Mouse (Mus musculus): ENCODE measurements at regions not wholly inside any gene's neighbourhood (a gene's known extent, or its start where the extent isn't known, plus 50 kb on each side); places are given as distances from the start of the nearest gene placed in this dataset.
"Not testable (repeated sequence)": the region's sequence is repeated elsewhere in the genome, so short reads cannot be mapped to it uniquely, and the experiment has no call there.

DNA sequence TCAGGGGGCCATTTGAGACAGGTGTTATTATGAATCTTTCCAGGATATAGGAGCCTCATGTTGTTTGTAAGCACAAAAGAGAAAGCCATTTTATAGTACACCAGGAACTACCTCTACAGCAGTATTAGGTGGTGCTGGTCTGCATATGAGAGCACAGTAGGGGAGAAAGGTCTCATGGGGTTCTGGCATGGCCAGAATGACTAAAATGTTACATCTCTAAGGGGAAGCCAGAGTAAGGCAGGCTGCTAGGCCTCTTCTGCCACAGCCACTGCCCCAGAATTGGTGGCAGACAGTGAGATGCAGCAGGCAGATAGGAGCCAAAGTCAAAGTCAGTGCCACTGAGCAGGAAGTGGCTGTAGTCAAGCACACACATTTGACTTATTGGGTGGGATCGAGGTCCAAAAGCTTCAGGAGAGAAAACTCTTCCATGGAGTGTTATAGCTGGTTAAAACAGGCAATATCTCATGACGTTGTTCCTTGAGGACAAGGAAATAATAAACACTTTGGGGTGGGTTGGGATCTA is 147.2 kb downstream of the Hira start:
- no peak for DNase-seq

DNA sequence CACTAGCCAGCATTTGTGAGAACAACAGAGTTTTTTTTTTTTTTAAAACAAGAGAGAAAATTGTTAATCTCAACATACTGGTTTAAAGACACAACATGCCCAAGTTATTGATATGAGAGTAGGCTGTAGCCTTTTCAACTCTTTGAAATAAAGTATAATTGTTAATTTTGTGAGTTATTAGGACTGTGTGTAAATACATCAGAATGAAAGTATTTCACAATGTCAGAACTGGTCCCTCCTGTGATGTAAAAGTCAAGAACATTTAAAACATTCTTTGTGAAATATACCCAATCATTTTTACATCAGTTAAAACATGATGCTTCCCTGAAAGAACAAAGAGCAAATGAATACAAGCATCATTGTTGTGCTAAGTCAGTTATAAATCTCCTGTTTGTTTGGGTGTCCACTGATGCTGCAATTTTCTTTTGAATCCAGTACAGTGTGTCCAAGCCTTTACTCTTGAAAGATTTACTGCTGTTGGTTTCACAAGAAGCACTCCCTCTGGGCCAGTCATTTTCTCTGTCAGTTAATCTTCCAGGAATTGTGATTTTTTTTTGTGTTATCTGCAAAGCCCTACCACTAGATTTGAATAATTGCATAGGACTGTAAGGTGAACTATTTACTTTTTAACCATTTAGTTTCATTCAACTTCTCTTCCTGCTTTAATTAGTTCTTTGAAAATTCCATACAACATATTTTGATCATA is 148.5 kb downstream of the Hira start:
- DNase-seq, result no peak

DNA sequence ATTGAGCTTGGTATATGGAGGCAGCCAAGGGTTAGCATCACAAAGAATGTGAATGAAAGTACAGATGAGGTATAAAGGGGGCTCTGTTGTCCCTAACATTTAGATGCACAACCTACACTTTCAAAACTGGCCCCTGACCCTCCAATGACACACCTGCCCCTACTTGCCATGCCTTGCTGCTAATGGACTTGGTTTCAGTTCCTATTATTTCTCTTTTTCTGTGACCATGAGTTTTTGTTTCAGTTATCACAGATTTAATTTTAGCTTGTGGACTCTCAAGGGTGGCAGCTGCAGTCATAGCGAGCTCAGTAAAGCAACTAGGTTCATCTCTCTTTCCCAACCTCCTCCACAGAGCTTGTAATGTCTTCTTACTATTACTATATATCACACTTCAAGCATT is 150.3 kb downstream of the Hira start:
- no peak for DNase-seq

DNA sequence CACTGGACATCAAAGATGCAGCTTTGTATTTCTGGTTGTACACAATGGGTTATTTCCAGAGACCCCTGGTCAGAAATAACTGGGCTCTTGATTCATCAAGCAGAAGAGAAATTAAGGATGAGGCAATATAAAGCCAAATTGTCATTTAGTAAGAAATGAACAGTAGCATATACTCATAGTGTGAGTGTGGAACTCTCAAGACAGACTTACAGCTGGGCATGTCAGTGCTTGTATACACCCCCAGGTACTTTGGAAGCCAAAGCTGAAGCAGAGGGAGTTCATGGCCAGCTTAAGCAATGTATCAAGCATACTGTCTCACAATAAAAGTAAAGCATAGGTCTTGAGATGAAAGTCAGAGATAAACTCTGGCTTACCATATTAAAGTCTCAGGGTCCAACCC is 155.7 kb downstream of the Hira start:
- DNase-seq, result no peak

DNA sequence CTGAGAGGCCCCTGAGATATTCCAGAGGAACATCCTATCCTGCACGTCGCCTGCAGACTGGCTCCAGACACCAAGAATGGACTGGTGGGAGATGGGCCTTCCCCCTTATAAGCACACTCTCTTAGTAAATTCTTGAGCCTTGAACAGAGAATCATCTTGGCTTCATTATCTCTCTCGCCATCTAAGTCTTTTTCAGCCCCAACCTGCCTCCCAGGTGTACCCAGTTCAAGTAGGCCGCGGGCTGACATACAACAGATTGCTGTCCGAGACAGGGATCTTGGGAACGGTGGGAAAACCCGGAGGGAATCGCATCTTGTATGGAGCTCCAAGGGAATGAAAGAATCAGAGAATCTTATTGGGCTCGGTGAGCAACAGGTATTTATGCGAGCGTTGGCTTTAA is 158.9 kb downstream of the Hira start:
- no peak for DNase-seq

DNA sequence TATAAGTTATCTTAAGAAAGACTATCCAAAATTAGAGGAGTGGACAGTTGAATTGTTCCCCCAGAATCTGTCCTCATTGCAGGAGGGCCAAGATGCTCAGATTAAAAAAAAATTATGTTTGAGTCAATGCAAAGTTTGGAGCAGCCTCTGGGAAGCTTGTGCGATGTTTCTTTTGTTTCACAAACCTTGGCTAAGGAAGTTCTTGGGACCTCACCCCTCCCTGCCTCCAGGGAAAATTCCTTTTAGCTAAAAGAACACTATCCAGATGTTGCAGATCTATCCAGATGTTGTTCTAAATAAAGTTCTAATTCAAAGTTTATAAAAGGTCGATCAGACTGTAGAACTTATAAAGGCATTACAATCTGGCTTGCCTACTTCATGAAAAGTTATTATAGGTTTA is 160.8 kb downstream of the Hira start:
- DNase-seq, result no peak

DNA sequence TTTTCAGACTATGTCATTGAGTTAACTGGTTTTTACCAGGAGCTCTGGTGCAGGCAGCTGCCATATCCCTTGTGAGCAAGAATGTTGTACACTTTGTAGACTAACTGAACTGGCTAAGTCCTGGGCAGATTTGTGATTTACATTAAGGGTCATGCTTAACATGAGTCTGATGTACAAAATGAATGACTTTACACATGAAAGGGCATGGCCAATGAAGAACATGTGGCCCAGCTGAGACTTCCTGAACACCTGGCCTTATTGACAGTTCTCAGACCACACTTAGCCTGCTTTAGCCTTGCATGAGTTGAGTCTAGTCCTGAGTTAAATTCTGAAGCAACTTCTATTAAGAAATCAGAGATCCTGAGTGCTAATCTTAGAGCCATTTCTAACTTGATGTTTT is 176.0 kb downstream of the Hira start:
- DNase-seq, result peak; percentile 2

DNA sequence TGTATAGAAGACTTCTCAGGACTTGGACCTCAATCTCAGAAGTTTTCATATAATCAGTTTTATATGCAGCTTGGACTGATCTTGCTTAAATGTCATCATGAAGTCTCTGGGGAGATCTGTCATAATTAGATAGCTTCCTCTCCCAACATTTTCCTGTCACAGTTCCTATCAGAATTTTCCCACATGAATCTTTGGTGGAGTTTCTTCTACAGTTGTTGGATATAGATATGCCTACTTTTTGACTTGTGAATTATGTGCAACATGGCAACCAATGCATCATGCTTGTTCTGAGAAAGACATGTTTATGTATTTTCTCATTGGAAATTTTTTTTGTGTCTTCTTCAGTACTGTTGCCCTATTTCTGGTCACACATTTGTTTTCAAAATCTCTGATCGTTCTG is 183.5 kb downstream of the Hira start:
- DNase-seq, result no peak

DNA sequence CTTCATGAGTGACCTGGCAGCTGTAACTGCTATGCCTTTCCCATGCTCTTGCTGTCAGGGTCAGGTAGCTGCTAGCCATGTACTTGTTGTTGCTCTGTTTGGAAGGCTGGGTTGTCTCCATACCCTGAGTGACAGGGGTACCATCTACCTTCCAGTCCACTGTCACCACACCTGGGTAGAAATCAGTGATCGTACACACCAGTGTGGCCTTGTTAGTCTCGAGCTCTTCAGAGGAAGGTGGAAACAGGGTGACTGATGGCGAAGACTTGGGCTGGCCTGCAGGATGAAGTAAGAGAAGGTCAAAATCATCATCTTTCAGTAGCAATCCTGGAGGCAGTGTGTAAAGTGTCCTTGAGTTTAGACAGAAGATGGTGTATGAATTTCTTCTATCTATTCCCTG is 185.0 kb downstream of the Hira start:
- no peak for DNase-seq

DNA sequence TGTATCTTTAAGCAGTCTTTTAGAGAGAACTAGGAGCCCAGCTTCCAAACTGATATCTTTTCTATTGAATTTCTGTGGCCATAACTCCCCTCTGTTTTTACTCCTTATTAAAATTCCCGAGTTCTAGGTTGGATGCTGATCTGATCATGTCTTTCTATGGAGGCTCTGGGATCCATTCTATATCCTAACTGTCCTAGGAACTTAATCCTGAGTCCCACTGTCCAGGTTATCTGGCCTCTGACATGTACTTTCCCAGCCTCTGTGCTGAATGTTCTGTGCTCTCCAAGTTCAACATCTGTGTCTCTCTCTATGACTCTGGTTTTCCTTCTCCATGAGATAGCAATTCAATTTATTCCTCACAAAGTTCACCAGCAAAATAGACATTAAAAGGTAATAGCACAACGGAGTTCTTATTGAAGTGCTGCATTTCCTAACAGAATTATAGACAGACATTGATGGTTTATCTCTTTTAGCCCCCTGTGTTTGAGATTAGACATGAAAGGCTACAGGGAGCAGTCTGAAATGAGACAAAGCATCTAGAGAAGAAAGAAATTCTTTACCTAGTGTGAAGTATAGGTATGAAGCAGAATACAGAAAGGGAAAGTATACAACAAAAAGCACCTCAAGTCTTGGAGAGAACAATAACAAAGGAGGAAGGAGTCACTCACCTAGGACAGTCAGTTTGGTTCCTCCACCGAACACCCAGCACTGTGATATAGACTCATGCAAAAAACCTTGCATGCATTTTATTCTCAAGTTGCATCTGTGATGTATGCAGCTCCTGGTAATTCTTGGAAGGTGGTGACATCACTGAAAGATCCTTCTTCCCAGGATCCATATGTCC is 185.9 kb downstream of the Hira start:
- DNase-seq, result no peak

DNA sequence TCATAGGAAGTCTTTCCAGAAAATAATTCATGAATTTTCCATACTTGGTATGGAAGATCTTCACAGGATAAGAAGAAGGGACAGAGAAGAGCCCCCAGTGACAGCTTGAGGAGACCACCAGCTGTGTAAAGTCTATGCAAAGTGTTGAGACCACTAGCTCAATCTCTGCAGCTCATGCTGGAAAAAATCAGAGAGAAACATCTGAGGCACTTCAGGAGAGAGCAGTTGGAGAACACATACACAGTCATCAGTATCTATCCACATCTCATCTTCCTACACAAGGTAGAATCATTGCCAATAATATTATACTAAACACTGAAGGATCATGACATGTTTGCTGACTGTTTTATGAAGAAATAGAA is 186.5 kb downstream of the Hira start:
- DNase-seq, result no peak

DNA sequence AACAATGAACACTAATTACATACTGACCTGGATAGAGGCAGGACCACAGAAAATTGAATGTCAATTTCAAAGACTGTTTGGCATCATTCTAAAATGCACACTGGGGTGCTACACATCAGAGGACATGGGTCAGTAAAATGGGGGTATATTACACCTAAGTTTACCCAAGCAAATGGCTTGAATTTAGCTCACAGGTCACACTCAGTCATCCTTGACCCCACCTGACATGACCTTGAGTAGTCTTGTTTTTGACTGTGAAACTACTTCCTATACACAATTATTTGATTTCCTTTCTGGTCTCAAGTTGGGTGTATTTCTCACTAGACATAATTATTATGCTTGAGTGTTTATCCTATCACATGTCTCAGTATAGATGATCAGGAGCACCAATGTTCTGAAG is 187.6 kb downstream of the Hira start:
- DNase-seq, result no peak

DNA sequence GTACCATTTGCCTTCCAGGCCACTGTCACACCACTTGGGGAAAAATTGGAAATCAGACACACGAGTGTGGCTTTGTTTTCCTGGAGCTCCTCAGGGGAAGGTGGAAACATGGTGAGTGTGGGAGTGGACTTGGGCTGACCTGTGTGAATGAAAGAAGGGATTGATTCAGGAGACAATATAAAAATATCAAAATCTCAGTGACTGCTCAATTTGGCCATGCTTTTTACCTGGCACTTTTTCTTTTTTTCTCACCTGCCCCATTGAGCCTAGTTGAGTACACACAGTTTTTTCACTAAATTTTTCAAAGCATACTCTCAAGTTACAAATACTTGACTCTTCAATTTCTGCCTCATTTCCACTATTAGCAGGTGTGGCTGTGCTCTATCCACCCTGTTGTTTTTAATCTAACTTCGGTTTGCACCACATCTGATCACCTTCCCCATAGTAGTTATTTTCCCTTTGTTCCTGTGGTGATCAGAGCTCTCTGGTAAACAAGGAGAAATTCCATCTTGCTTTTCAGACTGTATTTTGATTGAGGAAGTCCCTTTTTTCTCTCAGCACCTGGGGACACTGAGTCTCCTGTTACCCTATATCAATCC is 188.8 kb downstream of the Hira start:
- DNase-seq, result no peak

DNA sequence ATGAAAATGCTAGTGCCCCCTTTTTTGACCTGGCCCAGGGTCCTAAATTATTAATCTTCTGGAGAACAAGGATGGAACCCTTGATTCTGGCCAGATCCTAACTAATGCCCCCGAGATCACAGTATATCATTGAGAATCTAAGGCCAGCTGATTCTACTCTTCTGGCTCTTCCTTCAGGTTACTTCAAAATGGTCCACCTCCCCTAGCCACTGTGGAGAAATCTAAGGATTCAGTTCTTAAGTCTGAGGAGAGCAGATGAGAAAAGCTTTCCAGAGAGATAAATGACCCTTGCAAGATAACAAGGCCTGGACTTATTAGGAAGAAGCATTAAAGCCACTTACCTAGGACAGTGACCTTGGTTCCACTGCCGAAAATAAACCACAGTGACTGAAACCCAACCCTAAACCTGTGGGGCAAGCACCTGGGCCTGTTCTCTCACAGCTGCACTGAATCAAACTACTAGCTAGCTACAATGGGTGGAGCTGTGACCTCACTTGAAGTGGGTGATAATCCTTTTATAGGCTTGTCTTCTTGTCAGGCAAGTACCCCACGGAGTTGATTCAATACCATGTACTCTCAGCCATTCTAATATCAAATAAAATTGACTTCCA is 190.0 kb downstream of the Hira start:
- DNase-seq, result no peak

DNA sequence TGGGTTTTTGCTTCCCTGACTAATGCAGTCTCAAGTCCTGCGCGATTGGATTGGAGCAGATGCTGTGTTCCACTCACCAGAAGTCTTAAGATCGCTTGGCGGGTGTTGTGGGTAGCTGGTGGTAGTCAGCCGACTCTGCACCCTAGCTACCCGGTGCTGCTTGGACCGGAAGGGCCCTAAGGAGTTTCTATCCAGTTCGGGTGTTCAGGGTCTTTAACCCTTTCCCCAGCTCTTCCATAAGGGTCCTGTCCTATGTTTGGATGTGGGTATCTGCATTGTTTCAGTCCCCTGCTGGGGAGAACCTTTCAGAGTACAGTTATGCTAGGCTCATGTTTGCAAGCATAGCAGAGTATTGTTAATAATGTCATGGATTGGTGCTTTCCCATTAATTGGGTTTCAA is 206.7 kb downstream of the Hira start:
- DNase-seq, result not testable (repeated sequence)

DNA sequence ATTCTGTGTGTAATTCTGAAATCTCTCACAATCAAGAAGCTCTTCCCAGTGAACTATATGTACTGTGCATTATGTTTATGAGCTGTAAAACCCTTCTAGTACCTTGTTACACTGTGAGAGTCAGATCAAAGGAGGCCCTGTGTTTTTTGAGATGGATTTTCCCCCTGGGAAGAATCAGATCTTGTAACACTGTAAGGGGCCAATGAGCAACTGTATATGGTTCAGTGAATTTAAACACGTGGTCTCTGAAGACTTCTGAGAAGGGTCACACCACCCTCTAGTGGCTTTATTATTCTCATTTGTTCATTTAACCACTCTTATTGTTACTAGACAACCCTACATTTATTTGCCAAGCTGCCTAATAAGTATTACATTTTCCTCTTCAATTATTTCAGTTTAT is 211.1 kb downstream of the Hira start:
- DNase-seq, result peak; percentile 49
